Mouse (Mus musculus): ENCODE results near the gene Ulk1.

Ulk1 gene

GRCm38 (mm10) chr5:110806154-110806553 is 3.7 kb downstream of the Ulk1 start:
- DNase-seq (ENCODE audit: inconsistent age in 2 of 2, low spot score in 1 of 2), result no peak

DNA sequence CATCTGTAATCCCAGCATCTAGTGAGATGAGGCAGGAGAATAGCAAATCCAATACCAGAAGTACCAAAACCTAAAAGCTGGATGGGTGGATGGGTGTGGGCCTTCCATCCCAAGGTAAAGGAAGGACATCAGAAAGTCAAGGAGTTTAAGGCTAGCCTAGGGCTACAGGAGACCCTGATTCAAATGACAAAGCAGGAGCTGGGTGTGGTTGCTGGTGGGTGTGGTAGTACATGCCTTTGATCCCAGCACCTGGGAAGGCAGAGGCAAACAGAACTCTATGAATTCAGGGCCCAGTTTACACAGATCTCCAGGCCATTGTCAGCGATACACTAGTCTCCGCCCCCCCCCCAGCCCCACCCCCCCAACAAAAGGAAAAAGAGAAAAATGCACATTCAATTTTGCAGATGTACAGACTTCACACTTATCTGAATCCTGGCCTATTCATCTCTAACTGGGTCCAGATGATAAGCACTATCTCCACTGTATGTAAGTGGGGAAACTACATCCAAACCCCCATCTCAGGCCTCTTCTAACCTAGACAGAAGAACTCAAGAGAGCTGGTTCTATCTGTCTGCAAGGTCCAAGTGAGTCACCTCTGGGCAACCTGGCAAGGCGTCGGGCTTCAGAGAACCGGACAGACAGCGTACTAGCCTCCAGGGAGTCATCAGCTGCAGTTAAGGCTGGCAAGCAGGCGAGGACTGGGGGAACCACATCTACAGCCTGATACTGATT is 5.7 kb downstream of the Ulk1 start:
- DNase-seq (ENCODE audit: inconsistent age in 2 of 2, low spot score in 1 of 2), result peak in 1 of 2 experiments; percentile 24

DNA sequence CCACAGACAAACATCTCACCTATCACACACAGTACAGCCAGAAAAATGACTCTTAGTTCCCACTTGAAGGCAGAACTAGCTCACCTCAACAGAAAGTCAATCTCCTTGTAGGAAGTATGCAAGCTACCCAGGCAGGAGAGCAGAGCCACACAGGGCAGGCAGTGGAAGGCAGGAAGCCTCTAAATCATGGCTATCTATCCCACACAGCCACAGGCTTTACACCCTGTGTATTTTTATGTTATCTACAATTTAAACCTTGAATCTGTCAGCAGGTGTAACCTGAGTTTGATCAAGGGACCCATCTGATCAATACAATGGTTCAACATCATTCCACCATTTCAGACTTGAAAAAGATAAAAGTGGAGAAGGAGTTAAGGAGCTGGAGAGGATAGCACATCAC is 7.1 kb downstream of the Ulk1 start:
- DNase-seq (ENCODE audit: inconsistent age in 2 of 2, low spot score in 1 of 2), result peak in 1 of 2 experiments; percentile 17

DNA sequence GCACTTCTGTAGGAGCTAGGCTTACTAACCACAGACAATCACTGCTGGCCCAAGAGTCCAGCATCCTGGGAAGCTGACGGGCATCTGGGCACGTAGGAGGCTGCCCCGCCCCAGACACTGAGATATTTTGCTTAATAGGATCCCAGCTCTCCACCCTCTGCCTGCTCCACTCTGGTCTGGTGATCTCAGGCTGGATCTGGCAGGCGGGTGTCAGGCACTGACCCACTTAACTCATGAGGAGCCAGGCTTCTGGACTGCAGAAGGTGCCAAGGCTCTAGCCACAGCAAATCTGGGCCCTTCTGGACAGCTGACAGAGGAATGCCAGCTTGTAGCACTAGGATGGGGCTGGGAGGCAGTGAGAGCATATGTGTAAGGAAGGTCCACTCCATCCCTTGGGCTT is 7.7 kb downstream of the Ulk1 start:
- peak in 1 of 2 experiments; percentile 49 for DNase-seq (ENCODE audit: inconsistent age in 2 of 2, low spot score in 1 of 2)

GRCm38 (mm10) chr5:110801036-110801624 is 8.8 kb downstream of the Ulk1 start:
- peak in 1 of 2 experiments; percentile 70 for DNase-seq (ENCODE audit: inconsistent age in 2 of 2, low spot score in 1 of 2)

DNA sequence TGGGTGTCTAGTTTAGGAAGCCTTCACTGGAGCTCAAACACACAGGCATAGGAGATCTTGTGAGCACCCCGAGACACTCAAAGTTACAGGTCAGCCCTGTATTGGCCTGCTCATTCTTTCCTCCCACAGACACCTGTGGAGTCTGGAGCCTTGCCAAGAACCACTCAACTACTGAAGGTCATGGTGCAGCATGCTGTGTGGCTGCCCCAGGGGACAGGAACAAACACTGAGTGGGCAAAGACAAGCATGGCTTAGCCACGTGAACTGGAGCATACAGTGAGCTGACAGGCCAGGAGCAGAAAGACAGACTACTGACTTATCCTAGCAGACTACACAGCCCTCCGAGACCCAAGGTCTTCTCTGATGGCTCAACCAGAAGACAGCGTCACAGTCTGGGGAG is 12.2 kb downstream of the Ulk1 start:
- peak; percentile 68 to 77 for DNase-seq (ENCODE audit: inconsistent age in 2 of 2, low spot score in 1 of 2)

DNA sequence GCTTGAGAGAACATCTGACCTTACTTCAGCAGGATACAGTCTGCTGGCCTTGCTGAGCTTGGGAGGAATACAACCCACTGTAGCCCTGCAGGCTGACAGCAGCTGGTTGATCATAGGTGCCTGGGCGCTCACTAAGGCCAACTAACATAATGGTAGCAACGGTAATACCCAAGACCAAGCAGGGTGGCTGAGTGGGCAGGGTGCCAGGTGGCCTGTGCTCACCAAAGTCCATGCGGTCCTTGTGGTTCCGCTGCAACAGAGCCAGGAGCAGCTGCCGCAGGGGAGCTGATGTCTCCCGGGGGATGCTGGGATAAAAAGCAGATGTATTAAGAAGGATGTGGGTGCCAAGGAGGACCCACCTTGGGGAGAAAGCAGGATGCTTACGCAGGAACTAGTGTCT is 15.5 kb downstream of the Ulk1 start:
- no peak for DNase-seq (ENCODE audit: inconsistent age in 2 of 2, low spot score in 1 of 2)

DNA sequence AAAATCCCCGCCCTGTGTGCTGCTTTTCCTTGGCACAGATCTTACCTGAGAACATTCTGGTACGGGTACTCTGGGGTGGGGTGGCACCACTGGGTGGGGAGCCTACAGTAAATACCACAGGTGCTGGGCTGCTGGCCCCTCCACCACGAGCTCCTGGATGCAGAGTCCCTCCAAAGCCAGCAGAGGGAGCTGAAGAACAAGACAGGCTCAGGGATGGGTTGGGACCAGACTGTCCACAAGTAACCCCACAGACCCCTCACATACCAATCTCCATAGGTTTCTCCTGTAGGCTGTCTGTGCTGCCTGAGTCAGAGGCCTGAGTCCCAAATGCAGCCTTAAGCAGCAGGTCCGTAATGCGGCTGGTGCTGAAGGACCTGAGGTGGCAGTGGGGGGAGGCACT is 21.2 kb downstream of the Ulk1 start:
- DNase-seq (ENCODE audit: inconsistent age in 2 of 2, low spot score in 1 of 2), result peak in 1 of 2 experiments; percentile 78

DNA sequence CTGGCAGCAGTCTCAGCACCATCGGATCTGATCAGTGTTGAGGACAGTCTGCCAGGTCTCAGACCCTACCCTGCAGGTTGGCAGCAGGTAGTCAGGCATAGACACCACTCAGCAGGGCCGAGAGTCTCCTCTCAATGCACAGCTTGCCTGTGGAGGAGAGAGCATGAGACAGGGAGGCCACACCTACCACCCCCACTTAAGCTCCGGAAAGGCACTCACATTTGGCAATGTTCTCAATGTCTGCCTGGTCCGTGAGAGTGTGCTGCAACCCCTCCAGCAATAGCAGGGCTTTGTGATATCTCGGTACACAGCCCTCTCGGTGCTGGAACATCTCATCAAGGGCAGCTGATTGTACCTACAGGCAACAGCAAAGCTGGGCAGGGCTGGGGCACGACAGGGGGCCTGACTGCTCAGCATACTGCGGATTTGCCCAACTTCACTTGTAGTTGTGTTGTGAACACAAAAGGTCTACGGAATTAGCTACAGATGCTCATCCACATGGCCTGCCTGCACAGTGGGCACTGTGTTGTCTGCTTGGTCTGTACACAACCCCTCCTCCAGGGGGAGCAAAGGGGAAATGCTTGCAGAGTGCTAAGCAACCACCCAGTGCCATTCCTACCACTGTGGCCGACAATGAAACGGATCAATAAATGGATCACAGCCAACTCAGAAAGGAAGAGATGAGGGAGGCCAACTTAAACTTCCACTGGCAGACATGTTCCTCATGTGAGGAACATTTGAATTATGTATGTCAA is 23.6 kb downstream of the Ulk1 start:
- DNase-seq (ENCODE audit: inconsistent age in 2 of 2, low spot score in 1 of 2), result no peak

DNA sequence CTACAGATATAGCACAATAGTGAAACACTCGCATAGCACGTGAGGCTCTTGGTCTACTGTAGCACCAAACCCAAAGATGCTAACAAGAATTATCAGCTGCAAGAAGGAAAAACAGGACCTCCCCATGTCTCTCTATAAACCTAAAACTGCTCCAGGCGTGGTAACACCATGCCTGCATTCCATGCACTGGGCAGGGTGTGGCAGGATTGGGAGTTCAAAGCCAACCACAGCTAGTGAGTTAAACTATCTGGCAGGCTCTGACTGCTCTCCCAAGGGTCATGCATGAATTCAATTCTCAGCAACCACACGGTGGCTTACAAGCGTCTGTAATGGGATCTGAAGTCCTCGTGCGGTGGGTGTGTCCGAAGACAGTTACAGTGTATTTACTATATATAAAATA is 26.7 kb downstream of the Ulk1 start:
- no peak for DNase-seq (ENCODE audit: inconsistent age in 2 of 2, low spot score in 1 of 2)

GRCm38 (mm10) chr5:110781529-110782238 is 28.2 kb downstream of the Ulk1 start:
- DNase-seq (ENCODE audit: inconsistent age in 2 of 2, low spot score in 1 of 2), result peak in 1 of 2 experiments; percentile 32

DNA sequence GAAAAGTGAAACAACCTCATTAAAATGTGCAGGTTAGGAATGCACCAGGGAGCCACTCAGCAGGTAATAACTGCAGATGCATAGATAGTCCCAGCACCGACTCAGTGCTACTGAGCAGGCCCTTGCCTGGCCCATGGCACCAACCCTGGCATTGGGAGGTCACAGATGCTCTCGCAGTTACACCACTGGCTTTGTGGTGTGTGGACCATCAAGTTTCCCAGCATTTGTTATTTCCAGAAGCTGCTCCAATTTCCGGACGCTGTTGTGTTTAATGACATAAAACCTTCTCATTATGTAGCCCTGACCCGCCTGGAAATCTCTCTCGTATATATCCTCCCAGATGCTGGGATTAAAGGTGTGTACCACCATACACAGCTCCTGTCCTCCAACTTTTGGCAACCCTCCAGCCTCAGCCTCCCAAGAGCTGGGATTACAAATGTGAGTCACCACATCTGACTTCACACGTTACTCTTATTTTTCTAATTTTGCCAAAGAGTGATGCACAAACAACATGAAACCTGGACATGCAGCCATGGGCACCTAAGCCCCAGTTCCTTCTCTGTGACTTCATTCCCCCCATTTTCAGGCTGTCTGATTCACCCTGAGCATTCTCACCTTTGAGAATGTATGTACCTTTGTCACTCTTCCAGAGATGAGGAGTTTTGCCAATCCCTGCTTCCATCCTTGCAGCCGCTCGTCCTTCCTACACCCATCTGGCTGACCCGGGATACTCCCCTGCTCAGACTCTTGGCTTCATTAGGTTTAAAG is 29.0 kb downstream of the Ulk1 start:
- DNase-seq (ENCODE audit: inconsistent age in 2 of 2, low spot score in 1 of 2), result no peak

DNA sequence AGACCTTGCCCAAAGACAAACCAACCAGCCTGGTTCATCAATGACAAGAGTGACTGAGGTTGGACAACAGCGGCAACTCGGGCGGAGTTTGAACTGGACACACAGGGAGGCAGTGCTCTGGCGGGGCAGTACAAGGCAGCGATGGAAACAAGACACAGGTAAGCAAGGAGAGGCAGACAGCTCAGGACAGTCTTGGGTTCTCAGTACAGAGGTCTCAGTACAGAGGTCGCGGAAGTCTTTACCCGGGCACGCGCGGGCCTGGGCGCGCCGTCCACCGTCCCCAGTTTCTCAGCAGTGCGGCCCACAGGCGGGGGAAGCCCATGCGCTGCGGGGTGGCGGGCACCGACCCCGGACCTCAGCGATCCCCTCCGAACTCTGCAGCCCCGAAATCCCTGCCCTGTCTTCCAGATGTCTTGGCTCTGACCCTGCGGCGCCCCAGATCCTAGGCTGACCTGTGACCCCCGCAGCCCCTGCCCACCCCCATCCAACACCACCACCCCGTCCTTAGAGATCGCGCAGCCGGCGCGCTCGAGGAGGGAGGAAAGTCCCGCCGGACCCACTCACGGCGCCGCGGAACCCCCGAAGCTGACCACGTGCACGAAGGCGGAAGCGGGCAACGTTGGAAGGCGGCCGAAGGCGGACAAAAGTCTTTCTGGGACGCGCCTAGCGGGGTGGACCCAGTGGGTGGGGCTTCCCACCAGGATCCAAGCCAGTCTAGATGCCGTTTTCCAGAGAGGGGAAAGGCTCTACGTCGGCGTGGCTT is 29.7 kb downstream of the Ulk1 start, which contains the start of gene Pus1:
Gene Pus1 (minus strand): TSS at position 662 of the 763 bp plus-strand sequence.
- peak; percentile 95 to 98 for DNase-seq (ENCODE audit: inconsistent age in 2 of 2, low spot score in 1 of 2)

GRCm38 (mm10) chr5:110779276-110779997 is 30.5 kb downstream of the Ulk1 start:
- DNase-seq (ENCODE audit: inconsistent age in 2 of 2, low spot score in 1 of 2), result peak in 1 of 2 experiments; percentile 70

GRCm38 (mm10) chr5:110778263-110778662 is 31.6 kb downstream of the Ulk1 start:
- DNase-seq (ENCODE audit: inconsistent age in 2 of 2, low spot score in 1 of 2), result peak in 1 of 2 experiments; percentile 29

DNA sequence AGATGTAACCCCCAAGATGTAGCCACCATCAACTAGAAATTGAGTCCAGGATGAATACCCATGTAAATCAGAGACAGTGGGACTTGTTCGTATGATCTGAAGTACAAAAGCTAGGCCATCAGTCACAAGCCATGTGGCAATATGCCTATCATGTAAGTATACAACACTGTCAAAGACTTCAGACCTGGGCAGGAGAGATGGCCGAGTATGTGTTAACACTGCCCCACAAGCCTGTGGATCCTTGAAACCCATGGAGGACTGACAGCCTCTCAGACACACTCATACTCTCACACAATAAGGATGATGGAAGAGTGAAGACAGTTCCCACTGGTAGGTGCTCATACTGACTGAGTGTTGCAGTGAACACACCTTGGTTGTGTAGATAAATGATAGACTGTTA is 33.8 kb downstream of the Ulk1 start:
- no peak for DNase-seq (ENCODE audit: inconsistent age in 2 of 2, low spot score in 1 of 2)

- peak in 1 of 2 experiments; percentile 28 for DNase-seq (ENCODE audit: inconsistent age in 2 of 2, low spot score in 1 of 2)
Measured at GRCm38 (mm10) chr5:110774511-110774910, 35.4 kb downstream of the Ulk1 start.

- DNase-seq (ENCODE audit: inconsistent age in 2 of 2, low spot score in 1 of 2), result peak in 1 of 2 experiments; percentile 27
Measured at GRCm38 (mm10) chr5:110772945-110773344, 37.0 kb downstream of the Ulk1 start.
